Mouse (Mus musculus) ES-Bruce4 (cell line): ENCODE data around the gene Flot1. TPM values are rescaled to one million over a fixed set of nuclear protein-coding genes. Genes with fewer than 3 reads are reported as not detected.

Experiments used
- H3K27ac ChIP-seq: 2 replicates; pipeline ENCODE4 v1.5.1; 2012; ENCODE audit warnings: low read length, inconsistent platforms; ENCODE audit not compliant: insufficient read depth
- H3K27me3 ChIP-seq: 2 replicates; pipeline ENCODE4 v1.6.1; 2012; ENCODE audit warnings: mild to moderate bottlenecking, low read length, inconsistent platforms; ENCODE audit not compliant: control insufficient read depth, poor library complexity, insufficient read depth, severe bottlenecking
- H3K36me3 ChIP-seq: 2 replicates; pipeline ENCODE4 v1.6.1; 2012; ENCODE audit warnings: inconsistent platforms, mild to moderate bottlenecking, low read length, moderate library complexity; ENCODE audit not compliant: control insufficient read depth, poor library complexity, insufficient read depth, severe bottlenecking
- H3K4me1 ChIP-seq: one replicate; pipeline ENCODE4 v1.8.1; 2011; ENCODE audit warnings: low read length; ENCODE audit not compliant: control insufficient read depth, insufficient read depth
- H3K4me3 ChIP-seq: 2 replicates; pipeline ENCODE4 v1.5.1; 2011; ENCODE audit warnings: low read depth, mild to moderate bottlenecking, low read length
- H3K9ac ChIP-seq: 2 replicates; pipeline ENCODE4 v1.6.1; 2012; ENCODE audit warnings: low read depth, mild to moderate bottlenecking, inconsistent platforms; ENCODE audit not compliant: poor library complexity, severe bottlenecking
- H3K9me3 ChIP-seq: replicated peaks from 2 replicates; pipeline ENCODE4 v1.6.1; 2012; ENCODE audit warnings: mild to moderate bottlenecking, low read length, inconsistent platforms; ENCODE audit not compliant: control insufficient read depth, poor library complexity, insufficient read depth, severe bottlenecking
- CTCF ChIP-seq: IDR thresholded peaks from one replicate; pipeline ENCODE4 v1.8.1; 2011; ENCODE audit warnings: low read depth, low read length
- EP300 ChIP-seq: IDR thresholded peaks from 2 replicates; pipeline ENCODE4 v1.6.1; 2011; ENCODE audit warnings: low read depth, low read length; ENCODE audit not compliant: insufficient read depth
- POLR2A ChIP-seq: IDR thresholded peaks from one replicate; pipeline ENCODE4 v1.8.1; 2011; ENCODE audit warnings: low read length; ENCODE audit not compliant: insufficient read depth
- polyA plus RNA-seq: library from polyadenylated mRNA; stranded (reverse); fragments of >200 nt; gene quantifications from 2 replicates; pipeline ENCODE4 v1.2.4, GENCODE M21; 2011; ENCODE audit warnings: low read depth; ENCODE audit not compliant: missing spikeins, insufficient read depth, insufficient read length

The Flot1 gene
- polyA plus RNA-seq, 1 experiment = 47.4 TPM

GRCm38 (mm10) chr17:35869346-35870067 is 46.5 kb downstream of the Flot1 start:
- Histone ChIP-seq H3K36me3 (0 out of 2 replicates have a peak, but pooled peaks cover 1% of the 10 kb centered on the region), H3K27ac (peak overlapping the region; percentile 94), H3K4me3 (peak overlapping the region; percentile 67), H3K27me3 (no peaks in the 10 kb centered on the region), H3K9ac (peak overlapping the region; percentile 82; the same call in 1 of the 2 replicates), H3K9me3 (no peaks in the 10 kb centered on the region), H3K4me1 (peaks cover 2% of the 10 kb centered on the region)
- TF ChIP-seq CTCF (no peak), POLR2A (no peak), EP300 (peak; percentile 85)

GRCm38 (mm10) chr17:35870151-35870883 is 47.3 kb downstream of the Flot1 start:
- Histone ChIP-seq H3K36me3 (0 out of 2 replicates have a peak, but pooled peaks cover 3% of the 10 kb centered on the region), H3K9me3 (no peaks in the 10 kb centered on the region), H3K27ac (peak overlapping the region; percentile 94), H3K27me3 (no peaks in the 10 kb centered on the region), H3K9ac (peak overlapping the region; percentile 20; the same call in 1 of the 2 replicates), H3K4me3 (peak overlapping the region; percentile 31), H3K4me1 (peaks cover 2% of the 10 kb centered on the region)
- TF ChIP-seq POLR2A (no peak), CTCF (no peak), EP300 (no peak)

- Histone ChIP-seq H3K36me3 (0 out of 2 replicates have a peak, but pooled peaks cover 3% of the 10 kb centered on the region), H3K27ac (peak overlapping the region; percentile 77), H3K27me3 (no peaks in the 10 kb centered on the region), H3K4me3 (0 out of 2 replicates have a peak overlapping the region, but pooled peaks have one; percentile 31), H3K9me3 (no peaks in the 10 kb centered on the region), H3K4me1 (peaks cover 2% of the 10 kb centered on the region), H3K9ac (0 out of 2 replicates have a peak overlapping the region, but pooled peaks have one; percentile 20)
- TF ChIP-seq POLR2A = no peak
- peak; percentile 42 for TF ChIP-seq CTCF
Measured at GRCm38 (mm10) chr17:35870884-35871696, 48.1 kb downstream of the Flot1 start.

- peaks cover 2% of the 10 kb centered on the region for H3K4me1 ChIP-seq
- TF ChIP-seq CTCF (peak; percentile 90), EP300 (no peak), POLR2A (no peak)
- H3K9ac ChIP-seq = peak overlapping the region; percentile 2; the same call in 1 of the 2 replicates
- H3K27ac ChIP-seq = no peak overlapping the region
- no peaks in the 10 kb centered on the region for H3K9me3 ChIP-seq
- H3K27me3 ChIP-seq = no peaks in the 10 kb centered on the region
- H3K4me3 ChIP-seq = no peak overlapping the region
- 0 out of 2 replicates have a peak, but pooled peaks cover 3% of the 10 kb centered on the region for H3K36me3 ChIP-seq
Measured at GRCm38 (mm10) chr17:35873774-35874519, 50.9 kb downstream of the Flot1 start.

- Histone ChIP-seq H3K27me3 (no peaks in the 10 kb centered on the region), H3K4me1 (peaks cover 2% of the 10 kb centered on the region), H3K4me3 (no peak overlapping the region), H3K9ac (no peak overlapping the region), H3K9me3 (no peaks in the 10 kb centered on the region), H3K36me3 (0 out of 2 replicates have a peak, but pooled peaks cover 3% of the 10 kb centered on the region), H3K27ac (no peak overlapping the region)
- TF ChIP-seq POLR2A (no peak), CTCF (no peak), EP300 (no peak)
Measured at GRCm38 (mm10) chr17:35874721-35875120, 51.7 kb downstream of the Flot1 start.
